Mouse (Mus musculus) ES-E14 (cell line): ENCODE measurements around the gene Srcin1.

Experiments
- CHD2 ChIP-seq: IDR thresholded peaks from 2 replicates; pipeline ENCODE4 v1.6.1; 2014; ENCODE audit warnings: mild to moderate bottlenecking, low read depth, low read length, inconsistent platforms
- HCFC1 ChIP-seq: IDR thresholded peaks from 2 replicates; pipeline ENCODE4 v1.6.1; 2012; ENCODE audit warnings: low read length, inconsistent platforms, borderline replicate concordance; ENCODE audit not compliant: insufficient read depth
- ZC3H11A ChIP-seq: IDR thresholded peaks from 2 replicates; pipeline ENCODE4 v1.6.1; 2012; ENCODE audit warnings: low read depth, mild to moderate bottlenecking, inconsistent platforms, low read length, borderline replicate concordance
- ZNF384 ChIP-seq: IDR thresholded peaks from 2 replicates; pipeline ENCODE4 v1.6.1; 2012; ENCODE audit warnings: low read depth, low read length, inconsistent platforms

DNA sequence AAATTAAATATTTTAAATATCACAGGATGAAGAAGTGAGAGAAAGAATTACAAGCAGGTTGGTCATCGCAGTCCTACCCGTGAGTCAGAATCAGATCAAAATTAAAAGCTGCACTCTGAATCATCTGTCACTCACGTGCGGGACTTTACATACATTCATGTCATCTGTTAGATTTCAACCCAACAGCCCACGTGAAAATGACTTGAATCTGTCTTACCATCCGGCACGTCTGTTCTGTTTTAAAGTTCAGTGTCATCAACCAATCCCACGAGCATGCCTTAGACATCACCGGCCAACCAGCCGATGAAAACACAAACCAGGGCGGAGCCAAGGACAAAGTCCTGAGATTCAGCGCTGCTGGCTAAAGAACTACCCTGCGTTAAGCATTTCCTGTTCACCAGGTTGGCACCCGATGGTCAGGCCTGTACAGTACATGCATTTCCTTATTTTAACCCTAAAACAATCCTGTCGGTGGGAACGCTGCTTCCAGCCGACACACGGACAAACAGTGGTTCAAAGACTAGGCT is 47.6 kb downstream of the Srcin1 start:
- no peak for TF ChIP-seq ZNF384
- TF ChIP-seq ZC3H11A: no peak
- TF ChIP-seq HCFC1: no peak
- no peak for TF ChIP-seq CHD2
